In genomic region chr9:51736750-51737368, GRCm38 (mm10) we compare ENCODE assay signal across 15 mouse cellular contexts. TPM values are rescaled to one million over a fixed set of nuclear protein-coding genes. Genes with fewer than 3 reads are reported as not detected.
A peak's percentile ranks its signal among the peaks of the same experiment; 100 is the strongest.
DNase-seq lines count a peak whose midpoint lies in the region; ATAC-seq and TF ChIP-seq lines count a peak whose summit lies in the region.
"Had no signal": no experiment of that assay in that cellular context is flagged by ENCODE, and none has a peak within 500 bp of the region (broad histone marks: within the 10 kb centered on the region; RNA-seq: fewer than 3 reads in every experiment).

No protein-coding gene starts in this region.

- no peak overlapping the region for H3K4me3 ChIP-seq in hindbrain, embryonic 15.5 days
- no peak overlapping the region for H3K4me3 ChIP-seq in hindbrain, embryonic 13.5 days
- H3K4me3 ChIP-seq in midbrain, embryonic 13.5 days (replicated peaks), result no peak overlapping the region
- no peak overlapping the region for H3K4me3 ChIP-seq in midbrain, embryonic 10.5 days
- H3K4me3 ChIP-seq in intestine, postnatal 0 days (ENCODE audit: low read depth, low read length), result no peak overlapping the region
- H3K4me3 ChIP-seq: limb, embryonic 12.5 days had no signal

- H3K27me3 ChIP-seq in hindbrain, embryonic 15.5 days, result no peaks in the 10 kb centered on the region
- no peaks in the 10 kb centered on the region for H3K27me3 ChIP-seq in hindbrain, embryonic 13.5 days
- no peaks in the 10 kb centered on the region for H3K27me3 ChIP-seq in midbrain, embryonic 13.5 days
- H3K27me3 ChIP-seq in midbrain, embryonic 10.5 days (ENCODE audit: low read depth, poor library complexity, severe bottlenecking), result no peaks in the 10 kb centered on the region
- H3K27me3 ChIP-seq in intestine, postnatal 0 days (replicated peaks; ENCODE audit: control insufficient read depth, insufficient read depth, low read length), result no peaks in the 10 kb centered on the region
- H3K27me3 ChIP-seq: limb, embryonic 12.5 days had no signal

- ATAC-seq in hindbrain, embryonic 15.5 days (ENCODE audit: low FRiP score, low read depth), result no peak
- ATAC-seq in hindbrain, embryonic 13.5 days (ENCODE audit: low FRiP score), result no peak
- ATAC-seq in midbrain, embryonic 13.5 days, result peak; percentile 58
- ATAC-seq in erythroid progenitor cell, adult 5-6 weeks (replicated peaks; ENCODE audit: low FRiP score, poor library complexity, severe bottlenecking), result no peak
- ATAC-seq in intestine, postnatal 0 days, result no peak
- ATAC-seq: CD4-positive, CD25-positive, alpha-beta regulatory T cell, adult 4 months had no signal

- no peaks in the 10 kb centered on the region for H3K36me3 ChIP-seq in hindbrain, embryonic 15.5 days
- no peaks in the 10 kb centered on the region for H3K36me3 ChIP-seq in hindbrain, embryonic 13.5 days
- H3K36me3 ChIP-seq in midbrain, embryonic 13.5 days, result no peaks in the 10 kb centered on the region
- no peaks in the 10 kb centered on the region for H3K36me3 ChIP-seq in midbrain, embryonic 10.5 days
- no peaks in the 10 kb centered on the region for H3K36me3 ChIP-seq in intestine, postnatal 0 days (ENCODE audit: control insufficient read depth, insufficient read depth)
- H3K36me3 ChIP-seq: limb, embryonic 12.5 days had no signal

- no peak for TF ChIP-seq CTCF in intestine, postnatal 0 days (IDR thresholded peaks at IDR 0.05; ENCODE audit: low read depth)

- WGBS in hindbrain, embryonic 15.5 days, result 52% methylated on average over 5 of the region's 5 CpGs
- WGBS in hindbrain, embryonic 13.5 days, result 67% methylated on average over 5 of the region's 5 CpGs
- WGBS in midbrain, embryonic 13.5 days, result 69% methylated on average over 5 of the region's 5 CpGs
- WGBS in midbrain, embryonic 10.5 days, result 82% methylated on average over 5 of the region's 5 CpGs
- WGBS in intestine, postnatal 0 days, result 70% methylated on average over 5 of the region's 5 CpGs

- H3K9me3 ChIP-seq in hindbrain, embryonic 15.5 days, result no peaks in the 10 kb centered on the region
- no peaks in the 10 kb centered on the region for H3K9me3 ChIP-seq in hindbrain, embryonic 13.5 days
- H3K9me3 ChIP-seq in midbrain, embryonic 13.5 days, result no peaks in the 10 kb centered on the region
- H3K9me3 ChIP-seq in midbrain, embryonic 10.5 days (replicated peaks), result no peaks in the 10 kb centered on the region
- no peaks in the 10 kb centered on the region for H3K9me3 ChIP-seq in intestine, postnatal 0 days (ENCODE audit: control insufficient read depth)
- H3K9me3 ChIP-seq: limb, embryonic 12.5 days had no signal

- H3K4me2 ChIP-seq in hindbrain, embryonic 15.5 days, result no peak overlapping the region
- no peak overlapping the region for H3K4me2 ChIP-seq in hindbrain, embryonic 13.5 days
- no peak overlapping the region for H3K4me2 ChIP-seq in midbrain, embryonic 13.5 days (replicated peaks)
- H3K4me2 ChIP-seq in intestine, postnatal 0 days (replicated peaks; ENCODE audit: low read depth), result no peak overlapping the region
- H3K4me2 ChIP-seq: limb, embryonic 12.5 days had no signal

- H3K27ac ChIP-seq in hindbrain, embryonic 15.5 days (replicated peaks), result peak overlapping the region; percentile 36; the same call in 1 of the 2 replicates
- no peak overlapping the region for H3K27ac ChIP-seq in hindbrain, embryonic 13.5 days
- no peak overlapping the region for H3K27ac ChIP-seq in midbrain, embryonic 13.5 days
- H3K27ac ChIP-seq in midbrain, embryonic 10.5 days (replicated peaks), result no peak overlapping the region
- H3K27ac ChIP-seq in intestine, postnatal 0 days (ENCODE audit: low read depth, low read length), result no peak overlapping the region
- H3K27ac ChIP-seq: limb, embryonic 12.5 days had no signal

- peaks cover 22% of the 10 kb centered on the region for H3K4me1 ChIP-seq in hindbrain, embryonic 15.5 days (replicated peaks)
- H3K4me1 ChIP-seq in hindbrain, embryonic 13.5 days (replicated peaks), result peaks cover 24% of the 10 kb centered on the region
- peaks cover 24% of the 10 kb centered on the region for H3K4me1 ChIP-seq in midbrain, embryonic 13.5 days (replicated peaks)
- peaks cover 14% of the 10 kb centered on the region for H3K4me1 ChIP-seq in midbrain, embryonic 10.5 days
- H3K4me1 ChIP-seq in intestine, postnatal 0 days (replicated peaks; ENCODE audit: control insufficient read depth, insufficient read depth, low read length), result no peaks in the 10 kb centered on the region

- H3K9ac ChIP-seq in hindbrain, embryonic 15.5 days, result no peak overlapping the region
- H3K9ac ChIP-seq in hindbrain, embryonic 13.5 days, result no peak overlapping the region
- H3K9ac ChIP-seq in midbrain, embryonic 13.5 days (replicated peaks), result no peak overlapping the region
- H3K9ac ChIP-seq in intestine, postnatal 0 days (ENCODE audit: low read depth, low read length), result no peak overlapping the region
- H3K9ac ChIP-seq: limb, embryonic 12.5 days had no signal

- DNase-seq in midbrain, embryonic 10.5 days (ENCODE audit: low spot score), result no peak
- DNase-seq in forelimb bud, embryonic 11.5 days (ENCODE audit: low read depth, low spot score), result peak; percentile 4
- DNase-seq in layer of hippocampus, postnatal 36 days, result peak; percentile 51 to 54
- DNase-seq: adrenal gland, adult 2 months; embryo, embryonic 11 days; heart, adult 11 months; heart, postnatal 10 days; spleen, adult 18-20 months had no signal

RNA-seq across cellular contexts. Expression of gene Arhgap20, which starts 28.3 kb away (rescaled TPM):
- polyA plus RNA-seq in hindbrain, embryonic 15.5 days (2015; fragmentation: Nextera tagmentation; extraction: Ambion mirVana), result 21.9 and 22.8 TPM in 2 replicates
- 18.1 and 20.3 TPM in 2 replicates for polyA plus RNA-seq in hindbrain, embryonic 13.5 days (2015; fragmentation: Nextera tagmentation; extraction: Ambion mirVana)
- 9.1 and 11.6 TPM in 2 replicates for polyA plus RNA-seq in midbrain, embryonic 13.5 days (2015; fragmentation: Nextera tagmentation; extraction: Ambion mirVana)
- polyA plus RNA-seq in midbrain, embryonic 10.5 days (2016; fragmentation: Nextera tagmentation; extraction: Ambion mirVana), result 2.2 and 3.8 TPM in 2 replicates
- total RNA-seq in layer of hippocampus, postnatal 36 days (2021), result 10 to 100 TPM; 57.4 to 74.9 TPM
- total RNA-seq in erythroid progenitor cell, adult 5-6 weeks (2015; ENCODE audit: low replicate concordance), result 0.36 TPM in 1 of 2 replicates, not detected in the other
- not detected in 2 replicates for total RNA-seq in erythroid progenitor cell, adult 5-6 weeks (2017; ENCODE audit: low replicate concordance)
- polyA plus RNA-seq in intestine, postnatal 0 days (2015; fragmentation: Nextera tagmentation; extraction: Ambion mirVana), result 2.2 and 2.3 TPM in 2 replicates
